ENCODE assay signal across 9 mouse cellular contexts in the genomic region with DNA sequence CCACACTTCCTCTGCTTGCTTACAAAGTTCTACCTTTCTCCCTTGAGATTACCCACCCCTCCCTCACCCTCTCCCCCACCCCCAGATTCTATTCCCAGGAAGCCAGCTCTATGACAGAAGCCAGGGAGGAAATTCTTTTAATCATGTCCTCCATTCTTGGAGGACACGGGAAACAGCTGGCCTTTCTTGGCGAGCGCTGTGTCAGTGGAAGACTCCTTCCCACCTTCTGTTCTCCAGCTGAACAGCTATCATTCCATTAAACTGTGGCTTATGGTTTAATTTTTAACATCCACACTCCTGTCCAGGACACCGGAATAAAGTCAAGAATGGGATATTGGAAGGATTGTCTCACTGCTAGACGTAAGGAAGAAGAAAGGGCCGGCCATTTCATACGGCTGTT. TPM values are rescaled to one million over a fixed set of nuclear protein-coding genes. Genes with fewer than 3 reads are reported as not detected.
DNase-seq lines count a peak whose midpoint lies in the region; ATAC-seq lines count a peak whose summit lies in the region.
"Had no signal": no experiment of that assay in that cellular context is flagged by ENCODE, and none has a peak within 500 bp of the region (broad histone marks: within the 10 kb centered on the region; RNA-seq: fewer than 3 reads in every experiment).

No protein-coding gene starts in this region.

- peak; percentile 72 for ATAC-seq in frontal cortex, adult (ENCODE audit: low TSS enrichment)
- ATAC-seq in megakaryocyte-erythroid progenitor cell, adult 5-6 weeks (replicated peaks; ENCODE audit: low FRiP score, low TSS enrichment, poor library complexity, severe bottlenecking) = no peak
- ATAC-seq: liver, postnatal 0 days had no signal

- no peak for DNase-seq in frontal cortex, postnatal 25 days (ENCODE audit: low spot score in 2 of 2)
- DNase-seq in heart, adult 8-10 months (ENCODE audit: low spot score) = peak; percentile 48
- peak; percentile 26 for DNase-seq in kidney, adult 18-20 months
- DNase-seq in lung, postnatal 10 days = peak; percentile 54
- DNase-seq in frontal cortex, postnatal 36 days (ENCODE audit: low spot score in 2 of 2) = no peak
- no peak for DNase-seq in urinary bladder, postnatal 25 days (ENCODE audit: low spot score)
- DNase-seq: liver, postnatal 0 days had no signal

RNA-seq across cellular contexts. Expression of a gene that starts 59.0 kb away (rescaled TPM):
- 1 to 10 TPM; 1.9 to 2.8 (median 2.3) TPM for total RNA-seq in heart, adult 8-10 months (2022)
- total RNA-seq in megakaryocyte-erythroid progenitor cell, adult 5-6 weeks (2014; fragmentation: Nextera tagmentation) = 60.9 and 112 TPM in 2 replicates
- 46.9 and 67.8 TPM in 2 replicates for total RNA-seq in megakaryocyte-erythroid progenitor cell, adult 5-6 weeks (2017)

Comparison
In these comparisons a context has a peak if more than half of its experiments do, and no peak if none do; other contexts are left out.
1. DNase-seq: peak in heart, adult 8-10 months (single experiment), kidney, adult 18-20 months (single experiment) and lung, postnatal 10 days (single experiment); none in frontal cortex, postnatal 25 days (0 of 2), frontal cortex, postnatal 36 days (0 of 2) and urinary bladder, postnatal 25 days (single experiment).
2. RNA of a gene that starts 59.0 kb away (total RNA-seq): 46.9 to 112 TPM in megakaryocyte-erythroid progenitor cell, adult 5-6 weeks; 1.9 to 2.8 TPM in heart, adult 8-10 months; every median in the first group is over 10 times any median in the second.